Mouse (Mus musculus) midbrain, embryonic 11.5 days (tissue): ENCODE measurements around the gene Sar1a. TPM values are rescaled to one million over a fixed set of nuclear protein-coding genes. Genes with fewer than 3 reads are reported as not detected.
A peak's percentile ranks its signal among the peaks of the same experiment; 100 is the strongest.

Experiments
- ATAC-seq: fragments of 200-750 bp; cut with Nextera tagmentation; 2 replicates; pipeline ENCODE4 v1.8.0; 2017; ENCODE audit warnings: moderate TSS enrichment, moderate library complexity; ENCODE audit not compliant: low FRiP score
- DNase-seq: peaks from one replicate; pipeline ENCODE4 v3.0.0; 2015; ENCODE audit warnings: low spot score; ENCODE audit errors: missing footprints
- H3K27ac ChIP-seq: fragments of 300-500 bp; sonication (generic); 2 replicates; pipeline ENCODE4 v1.5.1; 2014; ENCODE audit warnings: low read depth, low read length
- H3K27me3 ChIP-seq: fragments of 300-500 bp; sonication (generic); 2 replicates; pipeline ENCODE4 v1.6.1; 2014; ENCODE audit warnings: mild to moderate bottlenecking, low read length, moderate library complexity, mixed read lengths; ENCODE audit not compliant: control insufficient read depth, insufficient read depth
- H3K36me3 ChIP-seq: fragments of 300-500 bp; sonication (generic); 2 replicates; pipeline ENCODE4 v1.6.1; 2014; ENCODE audit warnings: mild to moderate bottlenecking, low read length, moderate library complexity, mixed read lengths; ENCODE audit not compliant: control insufficient read depth, insufficient read depth
- H3K4me1 ChIP-seq: fragments of 300-500 bp; sonication (generic); 2 replicates; pipeline ENCODE4 v1.6.1; 2014; ENCODE audit warnings: low read length; ENCODE audit not compliant: control insufficient read depth, insufficient read depth
- H3K4me2 ChIP-seq: fragments of 300-500 bp; sonication (generic); 2 replicates; pipeline ENCODE4 v1.6.1; 2014; ENCODE audit warnings: mild to moderate bottlenecking, moderate library complexity
- H3K4me3 ChIP-seq: fragments of 300-500 bp; sonication (generic); 2 replicates; pipeline ENCODE4 v1.5.1; 2014; ENCODE audit warnings: low read depth, low read length
- H3K9ac ChIP-seq: fragments of 300-500 bp; sonication (generic); 2 replicates; pipeline ENCODE4 v1.6.1; 2014; ENCODE audit warnings: low read length
- H3K9me3 ChIP-seq: fragments of 300-500 bp; sonication (generic); 2 replicates; pipeline ENCODE4 v1.6.1; 2016; ENCODE audit warnings: low read length; ENCODE audit not compliant: control insufficient read depth
- WGBS: fragments of 180-500 bp; shearing (Covaris S2); extraction: QIAGEN DNeasy Blood & Tissue Kit; methylation state at CpG from one replicate; pipeline ENCODE4 v1.1.7; 2014; 5-methylcytosine and 5-hydroxymethylcytosine counted together
- polyA plus RNA-seq: library from polyadenylated mRNA; unstranded; fragments of >200 nt; fragmentation: Nextera tagmentation; extraction: Ambion mirVana; gene quantifications from 2 replicates; pipeline ENCODE4 v1.2.1, GENCODE M21; 2014

Gene Sar1a
- polyA plus RNA-seq, 1 experiment from 2014 or later: 245 TPM

DNA sequence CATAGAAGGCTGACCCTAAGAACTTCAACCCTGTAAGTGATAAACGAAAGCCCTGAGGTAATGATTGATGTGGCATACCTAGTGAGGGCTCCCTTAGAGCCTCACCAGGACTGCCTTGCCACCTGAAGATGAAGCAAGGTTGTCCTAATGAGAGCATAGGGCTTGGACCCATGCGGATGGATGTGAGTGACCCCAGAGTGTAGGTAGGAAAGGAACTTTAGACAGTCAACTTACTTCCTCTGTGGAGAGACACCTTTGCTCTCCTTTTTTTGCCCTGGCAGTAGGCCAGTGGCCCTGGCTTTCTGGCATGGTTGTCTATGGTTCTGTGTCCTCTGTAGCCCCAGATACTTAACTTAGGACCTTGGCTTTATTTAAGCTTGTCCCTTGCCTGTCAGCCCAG, 16.9 kb downstream of the Sar1a start:
- Histone ChIP-seq H3K4me1 (peaks cover 11% of the 10 kb centered on the region), H3K4me3 (peak overlapping the region; percentile 92), H3K9me3 (no peaks in the 10 kb centered on the region), H3K27ac (no peak overlapping the region), H3K9ac (no peak overlapping the region), H3K4me2 (peak overlapping the region; percentile 100), H3K36me3 (0 out of 2 replicates have a peak, but pooled peaks cover 2% of the 10 kb centered on the region), H3K27me3 (no peaks in the 10 kb centered on the region)
- no peak for ATAC-seq
- DNase-seq: no peak
- WGBS: 94% methylated on average over 2 of the region's 2 CpGs

DNA sequence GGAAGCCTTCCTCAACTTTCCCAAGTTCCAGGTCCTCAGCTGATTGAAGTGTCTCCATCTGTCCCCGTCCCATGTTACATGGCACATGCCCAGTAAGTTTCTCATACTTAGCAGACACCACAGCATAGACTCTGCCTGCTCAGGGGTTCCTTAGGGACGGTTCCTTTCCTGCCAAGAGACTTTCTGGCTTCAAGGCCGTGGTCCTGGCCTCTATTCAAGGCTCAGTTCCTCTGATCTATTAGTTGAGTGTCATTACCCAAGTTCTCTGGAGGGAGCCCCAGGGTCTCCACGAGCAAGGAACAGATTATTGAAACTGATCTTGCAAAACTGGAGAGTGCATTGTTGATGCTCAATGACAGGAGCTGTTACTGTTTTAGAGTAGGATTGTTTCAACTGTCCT, 24.6 kb downstream of the Sar1a start:
- Histone ChIP-seq H3K4me2 (no peak overlapping the region), H3K36me3 (no peaks in the 10 kb centered on the region), H3K4me1 (no peaks in the 10 kb centered on the region), H3K9me3 (no peaks in the 10 kb centered on the region), H3K27ac (no peak overlapping the region), H3K27me3 (no peaks in the 10 kb centered on the region), H3K4me3 (no peak overlapping the region), H3K9ac (no peak overlapping the region)
- DNase-seq (no peak), ATAC-seq (no peak)
- 85% methylated on average over 4 of the region's 4 CpGs for WGBS

DNA sequence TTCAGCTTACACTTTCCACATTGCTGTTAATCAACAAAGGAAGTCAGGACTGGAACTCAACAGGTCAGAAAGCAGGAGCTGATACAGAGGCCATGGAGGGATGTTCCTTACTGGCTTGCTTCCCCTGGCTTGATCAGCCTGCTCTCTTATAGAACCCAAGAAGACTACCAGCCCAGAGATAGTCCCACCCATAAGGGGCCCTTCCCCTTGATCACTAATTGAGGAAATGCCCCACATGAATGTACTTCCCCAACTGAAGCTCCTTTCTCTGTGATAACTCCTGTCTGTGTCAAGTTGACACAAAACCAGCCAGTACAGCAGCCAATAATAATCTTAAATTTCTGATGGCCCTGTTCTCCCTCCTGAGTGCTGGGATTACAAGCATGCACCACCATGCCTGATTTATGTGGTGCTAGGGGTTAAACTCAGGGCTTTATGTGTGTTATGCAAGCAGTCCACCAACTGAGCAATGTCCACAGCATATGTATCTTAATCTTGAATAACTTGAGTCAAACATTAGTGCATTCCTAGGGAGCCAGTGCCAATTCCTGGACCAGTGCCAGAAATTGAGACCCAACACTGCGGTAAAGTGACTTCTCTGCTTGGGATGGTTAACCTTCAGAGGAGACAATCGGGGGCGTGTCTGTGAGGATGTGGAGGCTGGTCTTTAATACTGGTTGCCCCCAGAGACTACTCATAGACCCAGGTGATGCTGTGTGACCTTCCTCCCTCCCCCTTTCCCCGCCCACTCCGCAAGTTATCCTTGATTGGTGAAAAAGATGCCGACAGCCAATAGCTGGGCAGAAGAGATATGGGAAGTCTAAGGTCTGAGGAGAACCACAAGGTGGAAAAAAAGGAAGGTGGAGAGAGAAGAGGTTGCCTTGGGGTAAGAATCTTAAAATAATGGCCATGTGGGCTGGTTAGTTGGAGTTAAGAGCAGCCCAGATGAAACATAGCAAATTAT, 26.6 kb downstream of the Sar1a start:
- Histone ChIP-seq H3K4me3 (no peak overlapping the region), H3K4me2 (no peak overlapping the region), H3K27me3 (no peaks in the 10 kb centered on the region), H3K9ac (no peak overlapping the region), H3K36me3 (no peaks in the 10 kb centered on the region), H3K27ac (no peak overlapping the region), H3K4me1 (no peaks in the 10 kb centered on the region), H3K9me3 (no peaks in the 10 kb centered on the region)
- ATAC-seq (no peak), DNase-seq (no peak)
- 78% methylated on average over 6 of the region's 6 CpGs for WGBS

- no peak for DNase-seq
- Histone ChIP-seq H3K4me2 (no peak overlapping the region), H3K9me3 (no peaks in the 10 kb centered on the region), H3K27ac (no peak overlapping the region), H3K27me3 (peaks cover 4% of the 10 kb centered on the region), H3K4me3 (no peak overlapping the region), H3K36me3 (no peaks in the 10 kb centered on the region), H3K4me1 (0 out of 2 replicates have a peak, but pooled peaks cover 3% of the 10 kb centered on the region), H3K9ac (no peak overlapping the region)
- 73% methylated on average over 3 of the region's 3 CpGs for WGBS
- no peak for ATAC-seq
Measured at GRCm38 (mm10) chr10:61713601-61714000, 33.5 kb downstream of the Sar1a start.

GRCm38 (mm10) chr10:61714146-61714545, 34.0 kb downstream of the Sar1a start:
- Histone ChIP-seq H3K4me1 (0 out of 2 replicates have a peak, but pooled peaks cover 3% of the 10 kb centered on the region), H3K36me3 (no peaks in the 10 kb centered on the region), H3K4me3 (no peak overlapping the region), H3K9me3 (no peaks in the 10 kb centered on the region), H3K9ac (no peak overlapping the region), H3K4me2 (no peak overlapping the region), H3K27ac (no peak overlapping the region), H3K27me3 (peaks cover 4% of the 10 kb centered on the region)
- DNase-seq (no peak), ATAC-seq (no peak)
- 89% methylated on average over 4 of the region's 4 CpGs for WGBS

GRCm38 (mm10) chr10:61714771-61715461, 34.8 kb downstream of the Sar1a start, which contains the start of gene Aifm2:
Aifm2 (plus strand) TSS chr10:61715263.
- H3K36me3 ChIP-seq: no peaks in the 10 kb centered on the region
- H3K4me1 ChIP-seq: 0 out of 2 replicates have a peak, but pooled peaks cover 3% of the 10 kb centered on the region
- DNase-seq: peak; percentile 90
- H3K27ac ChIP-seq: no peak within 1 kb of the TSS
- ATAC-seq: peak; percentile 86
- WGBS: 15% methylated on average over 34 of the region's 36 CpGs
- H3K4me2 ChIP-seq: peak within 1 kb of the TSS; percentile 91
- peak within 1 kb of the TSS; percentile 52 for H3K4me3 ChIP-seq
- H3K9ac ChIP-seq: peak within 1 kb of the TSS; percentile 58
- no peaks in the 10 kb centered on the region for H3K9me3 ChIP-seq
- H3K27me3 ChIP-seq: peaks cover 4% of the 10 kb centered on the region

DNA sequence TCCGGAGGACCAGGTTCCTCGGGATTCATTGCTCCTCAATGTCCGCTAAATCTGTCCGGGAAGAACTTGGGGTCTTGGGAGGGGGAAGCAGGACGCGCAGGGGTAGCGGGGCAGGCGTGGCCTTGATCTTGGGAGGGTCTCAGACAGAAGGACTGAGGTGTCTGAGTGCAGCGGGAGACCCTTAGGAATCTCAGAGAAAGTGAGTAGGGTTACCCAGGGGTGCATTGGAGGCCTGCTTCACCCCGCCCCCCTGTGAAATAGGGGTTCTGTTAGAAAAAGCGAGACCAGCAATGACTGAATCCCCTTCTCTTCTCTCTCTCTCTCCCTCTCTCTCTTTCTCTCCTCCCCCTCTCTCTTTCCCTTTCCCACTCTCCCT, 35.4 kb downstream of the Sar1a start:
- peaks cover 4% of the 10 kb centered on the region for H3K27me3 ChIP-seq
- DNase-seq: no peak
- WGBS: 5% methylated on average over 11 of the region's 11 CpGs
- peak overlapping the region; percentile 91 for H3K4me2 ChIP-seq
- H3K4me3 ChIP-seq: peak overlapping the region; percentile 52
- no peak overlapping the region for H3K27ac ChIP-seq
- peak overlapping the region; percentile 58 for H3K9ac ChIP-seq
- no peaks in the 10 kb centered on the region for H3K36me3 ChIP-seq
- H3K4me1 ChIP-seq: 0 out of 2 replicates have a peak, but pooled peaks cover 3% of the 10 kb centered on the region
- H3K9me3 ChIP-seq: no peaks in the 10 kb centered on the region
- ATAC-seq: peak; percentile 59

DNA sequence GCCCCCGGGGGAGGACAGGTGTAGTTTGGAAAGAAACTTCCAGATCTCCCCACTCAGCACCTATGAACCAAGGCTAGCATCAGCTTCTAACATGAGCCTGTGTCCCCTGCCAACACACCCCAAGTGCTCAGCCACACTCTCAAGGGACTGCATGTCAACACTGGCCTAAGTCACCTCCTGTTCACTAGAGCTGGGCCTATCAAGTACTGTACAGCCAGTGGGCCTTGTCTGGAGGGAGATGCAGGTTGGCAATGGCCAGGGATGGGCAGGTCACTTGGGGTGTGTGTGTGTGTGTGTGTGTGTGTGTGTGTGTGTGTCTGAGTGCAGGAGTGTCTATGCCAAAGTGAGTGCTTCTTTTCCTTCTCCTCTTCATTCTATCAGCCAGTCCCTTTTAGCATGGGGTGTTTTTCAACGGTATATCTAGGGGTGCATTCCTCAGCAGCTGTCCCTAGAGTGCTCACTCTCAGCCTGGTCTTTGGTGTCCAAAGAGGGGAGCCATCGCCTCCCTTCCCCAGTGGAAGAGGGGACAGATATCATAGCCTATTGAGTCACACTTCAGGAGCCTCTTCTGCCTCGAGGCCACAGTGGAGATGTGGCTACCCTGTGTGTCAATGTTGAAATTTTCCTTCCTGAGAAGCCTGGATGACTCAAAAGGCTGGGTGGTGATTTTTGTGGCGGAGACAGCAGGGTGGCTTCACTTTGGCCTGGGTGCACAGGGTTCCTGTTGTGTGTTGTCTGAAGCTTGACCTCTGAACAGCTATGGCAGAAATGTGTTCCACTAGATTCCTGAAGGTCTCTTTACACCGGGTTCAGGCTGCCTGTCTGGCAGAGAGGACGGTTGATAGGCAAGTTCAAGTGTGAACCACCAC, 36.1 kb downstream of the Sar1a start:
- Histone ChIP-seq H3K4me3 (no peak overlapping the region), H3K27ac (no peak overlapping the region), H3K9me3 (no peaks in the 10 kb centered on the region), H3K4me1 (0 out of 2 replicates have a peak, but pooled peaks cover 3% of the 10 kb centered on the region), H3K9ac (no peak overlapping the region), H3K27me3 (peaks cover 4% of the 10 kb centered on the region), H3K36me3 (no peaks in the 10 kb centered on the region), H3K4me2 (no peak overlapping the region; the same call in 1 of the 2 replicates)
- ATAC-seq (no peak), DNase-seq (no peak)
- WGBS: 73% methylated on average over 7 of the region's 7 CpGs
